Mouse (Mus musculus): ENCODE measurements around the gene Hdac7. TPM values are rescaled to one million over a fixed set of nuclear protein-coding genes. Genes with fewer than 3 reads are reported as not detected.

Hdac7 gene
- polyA plus RNA-seq, 1 experiment from 2014 or later, result 31.5 TPM

- H3K9me3 ChIP-seq, result no peaks in the 10 kb centered on the region
- no peak overlapping the region for H3K4me2 ChIP-seq
- WGBS, result 88% methylated on average over 17 of the region's 17 CpGs
- peaks cover 93% of the 10 kb centered on the region for H3K36me3 ChIP-seq
- ATAC-seq (ENCODE audit: insufficient number of reproducible peaks, insufficient read depth, low FRiP score, low TSS enrichment, low read depth), result no peak
- H3K27ac ChIP-seq, result no peak overlapping the region
- H3K4me3 ChIP-seq (replicated peaks), result no peak overlapping the region
- no peak overlapping the region for H3K9ac ChIP-seq (replicated peaks)
- H3K4me1 ChIP-seq (replicated peaks), result peaks cover 7% of the 10 kb centered on the region; the same call in 1 of the 2 replicates
- no peaks in the 10 kb centered on the region for H3K27me3 ChIP-seq
Measured at GRCm38 (mm10) chr15:97798134-97798533, 46.2 kb downstream of the Hdac7 start.

- H3K9ac ChIP-seq (replicated peaks), result no peak overlapping the region
- no peak for ATAC-seq (ENCODE audit: insufficient number of reproducible peaks, insufficient read depth, low FRiP score, low TSS enrichment, low read depth)
Measured at GRCm38 (mm10) chr15:97796674-97797310, 47.5 kb downstream of the Hdac7 start.

DNA sequence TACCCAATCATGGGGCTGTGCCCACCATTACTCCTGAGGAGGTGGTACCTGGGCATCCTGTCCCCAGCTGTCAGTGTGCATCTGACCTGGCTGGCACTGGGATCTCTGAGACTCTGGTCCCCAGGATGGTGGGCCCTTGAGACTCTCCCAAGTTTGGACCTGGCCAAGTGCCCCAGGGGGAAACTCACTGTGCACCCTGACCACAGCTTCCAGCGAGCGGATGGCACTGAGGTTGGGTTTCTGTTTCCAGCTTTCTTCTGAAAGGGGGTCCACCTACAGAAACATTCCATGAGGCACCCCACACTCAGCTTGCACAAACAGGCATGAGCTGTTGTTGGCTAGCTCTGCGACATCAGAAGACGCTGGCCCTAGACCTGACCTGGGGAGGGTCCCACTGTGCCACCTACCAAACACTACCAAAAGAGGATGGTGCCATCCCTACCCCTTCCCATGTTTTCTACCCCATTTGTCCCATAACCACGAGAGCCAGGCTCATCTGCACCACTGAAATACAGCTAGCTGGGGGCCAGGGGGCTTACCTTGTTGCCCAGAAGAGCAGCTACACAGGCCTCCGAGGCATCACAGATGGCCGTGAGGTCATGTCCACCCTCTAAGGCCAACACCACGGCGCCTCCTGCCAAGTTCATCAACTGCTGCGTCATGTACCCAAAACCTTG is 48.6 kb downstream of the Hdac7 start:
- Histone ChIP-seq H3K36me3 (peaks cover 98% of the 10 kb centered on the region), H3K4me3 (replicated peaks) (no peak overlapping the region), H3K4me2 (no peak overlapping the region), H3K27ac (no peak overlapping the region), H3K27me3 (no peaks in the 10 kb centered on the region), H3K9ac (replicated peaks) (no peak overlapping the region), H3K9me3 (no peaks in the 10 kb centered on the region), H3K4me1 (replicated peaks) (no peaks in the 10 kb centered on the region)
- ATAC-seq (ENCODE audit: insufficient number of reproducible peaks, insufficient read depth, low FRiP score, low TSS enrichment, low read depth), result no peak
- WGBS, result 93% methylated on average over 10 of the region's 10 CpGs

More at GRCm38 (mm10) chr15:97796674-97797310, 47.5 kb downstream of the Hdac7 start:
- Histone ChIP-seq H3K4me3 (replicated peaks) (no peak overlapping the region), H3K4me1 (replicated peaks) (no peaks in the 10 kb centered on the region), H3K27me3 (no peaks in the 10 kb centered on the region), H3K9me3 (no peaks in the 10 kb centered on the region), H3K4me2 (no peak overlapping the region), H3K36me3 (peaks cover 97% of the 10 kb centered on the region), H3K27ac (no peak overlapping the region)
- 97% methylated on average over 17 of the region's 17 CpGs for WGBS

- no peak overlapping the region for H3K4me2 ChIP-seq
- H3K4me1 ChIP-seq (replicated peaks), result no peaks in the 10 kb centered on the region
- ATAC-seq (ENCODE audit: insufficient number of reproducible peaks, insufficient read depth, low FRiP score, low TSS enrichment, low read depth), result no peak
- H3K9me3 ChIP-seq, result no peaks in the 10 kb centered on the region
- H3K36me3 ChIP-seq, result peaks cover 93% of the 10 kb centered on the region
- no peak overlapping the region for H3K27ac ChIP-seq
- WGBS, result 73% methylated on average over 5 of the region's 5 CpGs
- no peak overlapping the region for H3K4me3 ChIP-seq (replicated peaks)
- H3K9ac ChIP-seq (replicated peaks), result no peak overlapping the region
- H3K27me3 ChIP-seq, result no peaks in the 10 kb centered on the region
Measured at GRCm38 (mm10) chr15:97794268-97794667, 50.0 kb downstream of the Hdac7 start.

DNA sequence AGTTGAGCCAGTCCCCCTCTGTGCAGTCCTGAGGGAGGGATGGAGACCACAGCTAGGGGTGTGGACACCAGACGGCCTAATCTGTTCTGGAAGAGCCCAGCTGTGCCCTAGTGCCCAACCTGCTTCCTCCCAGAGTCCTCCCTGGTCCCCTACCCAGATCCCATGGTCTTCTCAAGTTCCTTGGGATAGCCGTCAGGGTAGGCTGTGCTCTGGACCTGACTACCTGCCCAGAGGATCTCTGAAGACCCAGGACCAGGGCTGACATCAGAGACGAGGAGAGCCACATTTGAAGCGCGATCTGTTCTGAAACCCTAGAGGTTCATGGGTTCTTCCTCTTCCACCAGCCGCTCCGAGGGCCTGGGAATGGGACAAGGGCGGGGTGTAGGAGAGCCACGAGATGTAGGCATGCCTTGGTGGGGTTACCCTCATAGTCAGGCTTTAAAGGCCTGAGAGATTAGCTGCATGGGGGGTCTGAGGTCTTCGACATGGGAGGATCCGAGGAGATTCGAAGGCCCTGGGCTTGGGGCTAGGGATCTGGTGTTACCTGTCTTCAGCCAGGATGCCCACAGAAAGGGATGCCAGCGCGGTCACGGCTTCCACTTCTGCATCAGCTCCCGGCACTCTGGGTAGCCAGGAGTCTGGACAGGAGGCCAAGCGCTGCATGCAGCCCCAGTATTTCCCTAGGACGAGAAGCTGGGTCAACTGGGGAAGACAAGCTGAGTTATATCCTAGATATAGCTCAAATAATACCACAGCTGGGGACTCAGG is 50.7 kb downstream of the Hdac7 start:
- Histone ChIP-seq H3K9ac (replicated peaks) (no peak overlapping the region), H3K4me1 (replicated peaks) (no peaks in the 10 kb centered on the region), H3K27me3 (no peaks in the 10 kb centered on the region), H3K36me3 (peaks cover 86% of the 10 kb centered on the region), H3K4me2 (no peak overlapping the region), H3K4me3 (replicated peaks) (no peak overlapping the region), H3K9me3 (no peaks in the 10 kb centered on the region), H3K27ac (no peak overlapping the region)
- WGBS, result 92% methylated on average over 18 of the region's 18 CpGs
- no peak for ATAC-seq (ENCODE audit: insufficient number of reproducible peaks, insufficient read depth, low FRiP score, low TSS enrichment, low read depth)

DNA sequence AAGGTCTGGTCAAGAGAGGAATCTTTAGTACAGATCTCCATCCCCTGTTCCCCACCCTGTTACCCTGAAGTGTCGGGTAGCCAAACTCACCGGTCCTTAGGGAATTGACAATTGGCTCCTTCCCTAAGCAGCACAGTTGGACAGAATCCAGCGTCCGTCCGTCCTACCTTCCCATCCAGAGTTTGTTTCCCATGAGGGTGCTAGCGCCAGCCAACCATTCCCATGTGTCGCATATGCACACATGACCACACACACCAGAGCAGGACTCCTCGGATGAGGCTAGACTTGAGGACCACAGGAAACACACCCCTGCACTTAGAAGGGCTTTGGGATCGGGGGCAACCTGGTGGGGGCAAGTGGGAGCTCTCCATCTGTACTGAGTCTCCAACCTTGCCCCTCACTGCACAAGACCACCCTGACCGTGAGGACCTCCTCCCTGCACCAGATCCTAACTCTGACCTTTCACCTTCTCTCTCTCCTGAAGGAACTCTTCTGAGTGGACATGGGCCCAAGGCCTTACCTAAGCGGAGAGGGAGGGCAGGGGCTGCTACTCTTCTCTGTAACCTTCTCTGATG is 53.1 kb downstream of the Hdac7 start:
- no peak overlapping the region for H3K4me3 ChIP-seq (replicated peaks)
- H3K4me2 ChIP-seq, result no peak overlapping the region
- H3K9me3 ChIP-seq, result no peaks in the 10 kb centered on the region
- no peak overlapping the region for H3K9ac ChIP-seq (replicated peaks)
- no peak overlapping the region for H3K27ac ChIP-seq
- H3K4me1 ChIP-seq (replicated peaks), result peaks cover 2% of the 10 kb centered on the region; the same call in 1 of the 2 replicates
- no peaks in the 10 kb centered on the region for H3K27me3 ChIP-seq
- WGBS, result 90% methylated on average over 11 of the region's 11 CpGs
- H3K36me3 ChIP-seq, result peaks cover 62% of the 10 kb centered on the region
- ATAC-seq (ENCODE audit: insufficient number of reproducible peaks, insufficient read depth, low FRiP score, low TSS enrichment, low read depth), result no peak

DNA sequence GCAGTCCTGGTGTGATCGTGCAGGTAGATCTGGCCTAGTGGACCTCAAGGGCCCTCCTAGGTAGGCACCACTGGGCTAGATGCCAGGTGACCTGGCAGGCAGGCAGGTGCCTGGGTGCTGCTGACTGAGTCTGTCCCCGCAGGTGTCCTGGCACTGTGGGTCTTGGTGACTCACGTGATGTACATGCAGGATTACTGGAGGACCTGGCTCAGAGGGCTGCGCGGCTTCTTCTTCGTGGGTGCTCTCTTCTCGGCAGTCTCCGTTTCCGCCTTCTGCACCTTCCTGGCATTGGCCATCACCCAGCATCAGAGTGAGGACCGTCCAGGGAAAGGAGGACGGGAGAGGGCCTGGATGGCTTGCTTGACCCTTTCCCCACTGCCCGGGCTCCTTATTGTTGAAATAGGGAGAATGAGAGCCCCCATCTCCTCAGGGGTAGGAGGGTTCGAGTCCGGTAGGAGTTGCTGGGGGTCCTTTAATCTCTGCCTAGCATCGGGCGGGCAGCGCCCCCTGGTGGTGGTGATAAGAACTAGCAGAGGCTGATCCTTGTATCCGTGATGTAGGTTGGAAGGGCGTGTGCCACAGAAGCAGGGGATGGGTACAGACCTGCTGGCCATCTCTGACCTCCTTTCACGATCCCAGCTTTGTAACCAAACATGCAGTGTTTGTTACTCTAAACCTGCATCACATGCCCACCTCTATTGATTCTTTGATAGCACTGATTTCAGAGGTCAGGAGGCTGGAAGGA is 54.4 kb downstream of the Hdac7 start:
- Histone ChIP-seq H3K9me3 (no peaks in the 10 kb centered on the region), H3K27ac (no peak overlapping the region), H3K36me3 (peaks cover 51% of the 10 kb centered on the region), H3K4me2 (no peak overlapping the region), H3K9ac (replicated peaks) (no peak overlapping the region), H3K27me3 (no peaks in the 10 kb centered on the region), H3K4me1 (replicated peaks) (peaks cover 2% of the 10 kb centered on the region; the same call in 1 of the 2 replicates), H3K4me3 (replicated peaks) (no peak overlapping the region)
- WGBS, result 55% methylated on average over 20 of the region's 20 CpGs
- ATAC-seq (ENCODE audit: insufficient number of reproducible peaks, insufficient read depth, low FRiP score, low TSS enrichment, low read depth), result no peak

- Histone ChIP-seq H3K9ac (replicated peaks) (no peak overlapping the region), H3K27me3 (peaks cover 6% of the 10 kb centered on the region; the same call in 1 of the 2 replicates), H3K27ac (peak overlapping the region; percentile 45; the same call in 1 of the 2 replicates), H3K4me1 (replicated peaks) (peaks cover 5% of the 10 kb centered on the region; the same call in 1 of the 2 replicates), H3K4me2 (no peak overlapping the region), H3K4me3 (replicated peaks) (no peak overlapping the region), H3K9me3 (no peaks in the 10 kb centered on the region), H3K36me3 (peaks cover 40% of the 10 kb centered on the region)
- ATAC-seq (ENCODE audit: insufficient number of reproducible peaks, insufficient read depth, low FRiP score, low TSS enrichment, low read depth), result no peak
- 69% methylated on average over 6 of the region's 6 CpGs for WGBS
Measured at GRCm38 (mm10) chr15:97788821-97789220, 55.5 kb downstream of the Hdac7 start.

GRCm38 (mm10) chr15:97787799-97788667 is 56.3 kb downstream of the Hdac7 start:
- Histone ChIP-seq H3K27me3 (peaks cover 6% of the 10 kb centered on the region; the same call in 1 of the 2 replicates), H3K27ac (no peak overlapping the region), H3K4me1 (replicated peaks) (peaks cover 6% of the 10 kb centered on the region), H3K4me2 (no peak overlapping the region), H3K9ac (replicated peaks) (no peak overlapping the region), H3K36me3 (peaks cover 32% of the 10 kb centered on the region), H3K4me3 (replicated peaks) (no peak overlapping the region), H3K9me3 (no peaks in the 10 kb centered on the region)
- WGBS, result 76% methylated on average over 19 of the region's 19 CpGs
- ATAC-seq (ENCODE audit: insufficient number of reproducible peaks, insufficient read depth, low FRiP score, low TSS enrichment, low read depth), result no peak
